Mouse (Mus musculus): ENCODE results near the gene E2f1.

E2f1 gene

DNA sequence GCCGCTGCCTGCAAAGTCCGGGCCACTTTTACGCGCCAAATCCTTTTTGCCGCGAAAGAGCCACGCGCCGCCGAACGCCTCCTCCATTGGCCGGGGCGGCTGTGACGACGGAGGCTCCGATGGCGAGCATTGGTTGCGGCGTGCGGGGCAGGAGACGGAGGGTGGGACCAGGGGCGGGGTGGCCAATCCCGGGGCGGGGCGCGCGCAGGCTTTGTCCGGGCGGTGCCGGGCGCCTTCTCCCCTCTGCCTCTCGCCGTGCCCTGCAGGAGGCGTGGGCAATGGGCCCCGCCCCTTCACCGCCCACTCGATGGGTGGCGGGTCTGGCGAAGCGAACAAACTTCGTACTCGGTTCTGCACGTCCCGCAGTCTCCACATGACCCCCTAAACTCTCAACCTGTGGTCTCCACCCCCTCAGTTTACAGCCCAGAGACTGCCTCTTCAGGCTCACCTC, at the start of gene E2f1:
Gene E2f1, minus strand, starts transcription at position 57 of the 451 bp plus-strand sequence.
- in situ Hi-C loops (cut with MboI; ENCODE audit: unreplicated experiment in 2 of 2) = no loop called here

DNA sequence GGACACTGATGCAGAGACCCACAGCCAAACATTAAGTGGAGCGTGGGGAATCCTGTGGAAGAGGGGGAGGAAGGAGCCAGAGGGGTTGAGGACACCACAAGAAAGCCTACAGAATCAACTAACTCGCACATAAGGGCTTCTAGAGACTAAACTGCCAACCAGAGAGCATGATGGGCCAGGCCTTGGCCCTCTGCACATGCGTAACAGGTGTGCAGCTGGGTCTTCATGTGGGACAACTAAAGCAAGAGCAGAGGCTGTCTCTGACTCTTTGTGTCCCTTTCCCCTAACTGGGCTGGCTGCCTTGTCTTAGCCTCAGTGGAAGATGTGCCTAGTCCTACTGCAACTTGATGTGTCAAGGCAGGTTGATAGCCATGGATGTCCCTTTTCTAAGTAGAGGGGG, 47.4 kb upstream of the E2f1 start:
- in situ Hi-C loops (cut with MboI; ENCODE audit: unreplicated experiment in 2 of 2) = loop anchor here (10.0 kb wide), 1 partner anchor 202 kb away; no protein-coding TSS in a partner anchor

DNA sequence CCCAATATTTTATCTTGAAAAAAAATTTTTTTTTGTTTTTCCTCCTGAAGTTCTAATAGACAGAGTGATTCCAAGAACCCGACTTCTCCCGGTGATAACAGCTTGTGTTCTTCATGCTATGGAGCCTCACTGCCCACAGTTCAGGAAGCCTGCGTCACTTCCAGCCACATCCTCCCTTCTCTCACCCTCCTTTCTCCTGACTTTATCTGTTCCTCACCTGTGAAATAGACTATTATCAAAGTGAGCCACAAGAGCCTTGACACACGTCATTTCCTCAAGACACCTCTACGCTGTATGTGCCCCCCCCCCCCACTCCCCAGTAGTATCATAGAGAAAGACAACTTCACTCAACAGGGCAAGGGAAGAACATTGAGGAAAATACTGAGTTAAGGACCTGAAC, 46.0 kb upstream of the E2f1 start:
- in situ Hi-C loops (cut with MboI; ENCODE audit: unreplicated experiment in 2 of 2) = loop anchor here (10.0 kb wide), 1 partner anchor 201 kb away; no protein-coding TSS in a partner anchor

DNA sequence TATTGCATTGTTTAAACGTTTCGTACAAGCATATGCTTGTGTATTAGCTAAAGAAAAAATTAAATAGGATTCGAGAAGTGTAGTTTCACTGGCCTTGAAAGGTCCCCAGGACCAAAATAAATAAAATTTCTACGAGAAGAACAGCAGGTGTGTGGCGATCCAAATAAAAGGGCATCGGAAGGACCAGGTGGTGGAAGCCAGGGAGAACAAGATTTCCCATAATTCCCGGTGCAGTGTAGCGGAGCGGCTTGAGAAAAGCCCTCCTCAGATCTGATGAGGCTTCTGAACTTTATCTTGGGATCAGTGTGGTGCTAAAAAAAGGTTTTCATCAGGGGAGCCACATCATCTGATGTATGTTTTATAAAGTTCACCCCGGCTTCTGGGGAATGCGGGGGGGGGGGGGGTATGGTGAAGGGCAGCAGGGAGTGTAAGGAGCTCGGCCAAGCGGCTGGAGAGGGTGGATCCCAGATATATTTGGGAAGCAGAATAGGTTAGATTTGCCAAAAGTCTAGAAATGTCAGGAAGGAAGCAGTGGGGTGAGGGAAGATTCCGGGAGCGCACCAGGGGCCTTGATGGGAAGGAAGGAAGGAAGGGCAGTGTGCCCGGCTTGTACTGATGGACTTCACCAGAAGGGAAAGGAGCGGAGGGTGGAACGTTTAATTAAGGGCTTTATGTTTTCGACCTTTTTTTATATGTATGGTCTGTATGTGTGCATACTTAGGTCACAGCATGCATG, 45.3 kb upstream of the E2f1 start:
- in situ Hi-C loops (cut with MboI; ENCODE audit: unreplicated experiment in 2 of 2) = loop anchor here (10.0 kb wide), 1 partner anchor 200 kb away; no protein-coding TSS in a partner anchor

DNA sequence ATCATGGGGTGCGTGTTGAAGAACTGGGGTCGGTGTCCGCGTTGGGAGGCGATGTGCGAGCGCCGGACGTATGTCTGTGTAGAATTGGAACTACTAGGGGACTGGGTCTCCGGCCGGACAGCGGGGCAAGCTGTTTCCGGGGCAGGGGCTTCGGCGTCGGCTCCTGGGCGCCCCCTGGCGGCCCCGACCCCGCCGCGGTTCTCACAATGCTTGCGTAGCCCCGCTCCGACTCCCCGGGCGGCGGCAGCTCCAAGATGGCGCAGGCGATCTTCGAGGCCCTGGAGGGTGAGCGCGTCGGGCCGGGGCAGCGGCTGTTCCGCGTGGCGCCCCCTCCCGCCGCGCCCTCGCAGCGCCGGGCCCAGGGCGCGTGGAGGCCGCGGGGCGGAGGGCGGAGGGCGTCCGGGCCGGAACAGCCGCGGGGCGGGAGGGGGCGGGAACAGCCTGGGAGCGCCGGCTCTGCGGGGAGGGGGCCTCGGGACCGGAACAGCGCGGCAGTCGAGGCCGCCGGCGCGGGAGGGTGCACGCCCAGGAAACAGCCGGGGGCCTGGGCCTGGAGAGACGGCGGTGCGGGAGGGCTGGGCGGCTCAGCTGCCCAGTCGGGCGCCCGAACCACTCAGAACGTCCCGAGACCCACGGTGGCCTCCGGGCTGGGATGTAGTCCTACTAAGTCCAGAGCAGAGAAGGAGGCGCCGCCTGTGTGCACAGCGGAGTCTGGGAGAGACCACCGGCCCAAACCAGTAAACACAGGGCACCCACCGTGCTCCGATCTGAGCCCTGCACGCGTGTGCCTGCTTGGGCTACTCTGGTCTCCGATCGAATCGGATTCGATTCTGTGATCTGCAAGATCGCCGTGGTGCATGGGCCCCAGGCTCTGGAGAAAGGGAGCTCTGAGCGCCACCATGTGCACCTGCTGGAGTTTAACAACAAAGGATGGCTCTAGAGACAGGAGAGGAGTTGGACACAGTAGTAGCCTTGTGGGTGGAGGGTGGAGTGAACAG, 43.7 kb upstream of the E2f1 start, which contains the start of the genes Zfp341 and 4930519P11Rik:
Gene Zfp341, plus strand, starts transcription at position 180 of the 998 bp plus-strand sequence.
Gene 4930519P11Rik, minus strand, starts transcription at position 320 of the 998 bp plus-strand sequence.
- in situ Hi-C loops (cut with MboI; ENCODE audit: unreplicated experiment in 2 of 2) = loop anchor here (10.0 kb wide), 1 partner anchor 199 kb away; no protein-coding TSS in a partner anchor

DNA sequence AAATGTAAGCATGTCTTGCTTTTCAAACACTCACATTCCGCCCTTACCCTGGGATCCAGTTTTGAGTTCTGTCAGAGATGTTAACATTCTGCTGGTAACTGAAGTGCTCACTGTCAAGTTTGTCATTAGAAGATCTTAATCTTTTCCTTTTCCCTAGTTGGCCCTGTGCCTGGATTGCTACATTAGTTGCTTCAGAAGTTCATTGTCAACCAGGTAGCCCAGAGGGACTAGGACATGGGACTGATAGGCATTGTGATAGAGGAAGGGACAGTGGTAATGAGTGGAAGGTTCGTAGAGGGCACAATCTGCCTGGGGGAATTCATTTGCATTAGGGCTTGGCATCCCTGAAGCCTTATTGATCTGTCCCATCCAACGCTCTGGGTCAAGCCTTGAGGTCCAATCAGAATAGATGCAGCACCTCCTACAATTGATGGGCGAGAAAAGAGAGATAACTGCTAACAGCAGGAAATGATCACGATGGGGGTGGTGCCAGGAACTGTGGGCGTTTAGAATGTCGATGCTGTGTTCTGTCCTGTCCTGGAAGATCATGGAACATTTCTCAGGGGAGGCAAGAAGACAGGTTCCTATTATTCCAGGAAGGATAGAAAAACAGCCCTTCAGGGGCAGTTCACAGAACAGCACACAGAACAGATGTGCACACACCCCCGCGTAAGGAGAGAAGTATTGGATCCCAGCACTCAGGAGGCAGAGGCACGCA, 39.5 kb upstream of the E2f1 start:
- in situ Hi-C loops (cut with MboI; ENCODE audit: unreplicated experiment in 2 of 2) = no loop called here

DNA sequence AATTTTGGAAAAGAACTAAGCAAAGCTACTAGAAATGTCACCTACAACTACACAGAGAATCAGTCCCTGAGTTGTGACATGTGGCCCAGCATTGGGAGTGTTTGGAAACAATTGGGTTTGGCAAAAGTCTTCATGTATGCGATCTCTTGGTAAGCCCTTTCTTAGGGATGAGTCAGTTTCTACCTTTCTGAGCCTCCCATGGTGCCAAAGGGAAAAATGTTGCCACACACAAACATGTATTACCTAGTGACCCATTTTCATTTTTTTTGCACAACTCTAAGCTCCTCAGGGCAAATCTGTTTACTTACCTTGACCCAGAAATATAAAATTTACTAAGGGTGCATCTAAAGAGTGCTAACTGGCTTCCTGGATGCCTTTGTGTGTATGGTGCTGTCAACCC, 37.3 kb upstream of the E2f1 start:
- in situ Hi-C loops (cut with MboI; ENCODE audit: unreplicated experiment in 2 of 2) = no loop called here

DNA sequence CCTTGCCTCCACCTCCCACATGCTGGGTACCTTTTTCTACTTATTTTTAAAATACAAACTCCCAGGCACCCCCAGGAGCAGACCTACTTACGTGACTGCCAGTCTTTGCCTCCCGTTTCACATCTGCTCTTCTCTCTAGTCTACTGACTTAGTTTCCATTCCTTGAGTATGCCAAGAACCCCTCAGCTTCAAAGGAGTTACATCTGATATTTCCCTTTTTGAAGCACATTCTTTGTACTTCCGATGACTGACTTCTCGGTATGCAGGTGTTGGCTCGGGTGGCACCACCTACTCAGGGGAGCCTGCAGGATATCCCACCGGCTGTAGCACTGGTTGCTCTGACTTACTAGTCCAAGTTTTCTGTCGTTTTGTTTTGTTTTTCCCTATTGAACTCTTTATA, 34.5 kb upstream of the E2f1 start:
- in situ Hi-C loops (cut with MboI; ENCODE audit: unreplicated experiment in 2 of 2) = no loop called here

DNA sequence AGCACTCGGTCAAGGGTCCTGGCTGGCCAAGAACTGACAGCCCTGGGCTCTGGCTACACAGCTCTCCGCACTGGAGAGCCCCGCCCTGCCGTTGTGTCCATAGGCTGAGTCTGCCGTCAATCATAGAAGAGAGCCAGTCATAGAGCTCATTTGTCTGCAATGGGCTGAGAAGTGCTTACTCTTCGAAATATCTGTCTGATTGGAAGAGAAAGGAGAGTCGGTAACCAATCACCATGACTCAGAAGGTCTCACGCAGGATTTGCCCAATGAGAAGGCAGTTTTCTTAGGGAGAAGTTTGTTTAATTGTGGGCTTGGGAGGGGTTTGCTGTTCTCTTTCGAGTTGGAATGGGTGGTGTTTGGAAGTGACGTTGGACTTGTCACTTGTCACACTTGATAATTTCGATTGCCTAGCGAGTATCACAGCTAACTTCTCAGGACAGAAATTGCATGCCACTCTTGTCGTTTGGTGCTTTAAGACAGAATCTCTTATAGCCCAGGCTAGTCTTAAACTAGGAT, 34.0 kb upstream of the E2f1 start, which contains the start of gene Pxmp4:
Gene Pxmp4, minus strand, starts transcription at position 71 of the 516 bp plus-strand sequence.
- in situ Hi-C loops (cut with MboI; ENCODE audit: unreplicated experiment in 2 of 2) = no loop called here

DNA sequence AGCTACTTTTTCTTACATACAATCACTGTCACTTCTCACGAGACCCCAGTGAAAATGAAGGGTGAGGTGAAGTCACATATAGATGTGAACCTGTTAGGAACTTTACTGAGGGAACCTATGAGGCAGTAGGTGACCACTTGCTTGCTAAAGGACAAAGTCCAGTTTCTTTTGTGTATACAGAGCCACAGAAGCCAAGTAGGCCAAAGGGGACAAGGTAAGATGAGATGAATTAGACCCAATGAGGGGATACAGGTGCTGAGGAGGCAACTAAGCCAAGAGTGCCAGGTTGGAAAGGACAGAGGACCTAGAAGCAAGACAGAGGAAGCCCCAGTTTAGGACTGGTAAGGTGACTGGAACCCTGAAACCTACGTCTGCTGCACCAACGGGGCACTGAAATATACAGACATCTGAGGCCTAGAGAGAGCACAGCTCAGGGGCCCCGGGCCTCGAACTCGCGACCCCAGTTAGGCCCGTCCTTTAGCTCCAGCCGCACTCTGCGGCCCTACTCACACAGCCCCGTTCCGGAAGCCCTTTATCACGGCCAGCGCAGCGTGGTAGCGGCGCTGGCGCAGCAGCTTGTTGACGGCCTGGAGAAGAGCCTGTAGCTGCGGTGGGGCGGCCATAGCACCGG, 33.4 kb upstream of the E2f1 start:
- in situ Hi-C loops (cut with MboI; ENCODE audit: unreplicated experiment in 2 of 2) = no loop called here

DNA sequence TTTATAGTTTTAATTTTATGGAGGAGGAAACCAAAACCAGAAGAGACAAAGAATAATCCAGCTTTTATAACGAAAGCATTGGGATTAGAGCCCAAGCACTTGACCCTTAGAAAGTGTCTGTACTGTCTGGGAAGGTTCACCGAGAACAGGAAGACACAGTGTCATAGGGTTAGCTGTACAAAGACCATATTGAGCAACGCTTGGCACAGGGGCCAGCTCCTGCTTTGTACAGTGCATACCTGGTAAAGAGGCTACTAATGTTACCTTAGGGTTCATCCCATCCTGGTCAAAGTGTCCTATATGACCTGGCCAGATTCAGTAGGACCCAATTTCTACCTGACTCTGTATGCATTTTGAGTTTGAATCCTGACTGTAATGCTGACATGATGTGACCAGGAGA, 31.6 kb upstream of the E2f1 start:
- in situ Hi-C loops (cut with MboI; ENCODE audit: unreplicated experiment in 2 of 2) = no loop called here

DNA sequence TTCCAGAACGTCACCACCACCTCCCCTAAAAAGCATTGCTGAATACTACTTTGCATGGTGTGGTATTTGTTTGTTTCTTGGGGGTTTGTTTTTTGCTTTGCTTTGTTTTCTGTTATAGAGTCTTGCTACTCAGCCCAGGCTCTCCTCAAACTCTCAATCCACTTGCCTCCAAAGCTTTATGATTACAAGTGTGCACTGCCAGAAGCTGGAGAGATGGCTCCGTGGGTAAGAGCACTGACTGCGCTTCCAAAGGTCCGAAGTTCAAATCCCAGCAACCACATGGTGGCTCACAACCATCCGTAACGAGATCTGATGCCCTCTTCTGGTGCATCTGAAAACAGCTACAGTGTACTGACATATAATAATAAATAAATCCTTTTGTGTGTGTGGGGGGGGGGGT, 30.9 kb upstream of the E2f1 start:
- in situ Hi-C loops (cut with MboI; ENCODE audit: unreplicated experiment in 2 of 2) = no loop called here

DNA sequence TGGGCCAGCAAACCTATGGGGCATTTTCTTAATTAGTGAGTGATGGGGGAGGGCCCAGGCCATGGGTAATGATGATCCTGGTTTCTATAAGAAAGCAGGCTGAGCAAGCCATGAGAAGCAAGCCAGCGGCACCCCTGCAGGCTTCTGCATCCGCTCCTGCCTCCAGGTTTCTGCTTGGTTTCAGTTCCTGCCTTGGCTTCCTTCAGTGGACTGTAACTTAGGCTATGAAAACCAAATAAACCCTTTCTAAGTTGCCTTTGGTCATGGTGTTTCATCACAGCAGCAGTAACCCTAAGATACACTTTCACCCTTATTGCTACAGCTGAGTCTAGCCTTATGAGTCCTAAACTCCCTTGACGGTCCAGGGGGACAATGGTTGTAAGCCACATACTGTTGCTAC, 27.7 kb upstream of the E2f1 start:
- in situ Hi-C loops (cut with MboI; ENCODE audit: unreplicated experiment in 2 of 2) = no loop called here

DNA sequence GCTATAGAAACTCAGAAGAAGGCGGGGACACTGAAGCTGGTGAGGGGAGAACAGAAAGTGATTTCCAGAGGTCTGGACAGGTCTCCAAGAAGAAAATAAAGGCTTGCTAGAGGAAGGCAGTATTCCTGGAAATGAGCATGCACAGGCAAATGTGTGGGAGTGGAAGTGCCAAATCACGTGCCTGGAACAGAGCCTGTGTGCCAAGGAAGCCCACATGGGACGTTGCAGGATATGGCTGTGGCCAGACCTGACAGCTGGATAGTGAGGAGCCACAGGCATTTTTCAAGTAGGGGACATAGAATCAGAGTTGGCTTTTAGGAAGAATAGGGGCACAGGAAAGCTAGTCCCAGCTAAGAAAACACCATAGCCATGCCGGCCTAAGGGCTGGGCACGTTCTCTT, 26.1 kb upstream of the E2f1 start:
- in situ Hi-C loops (cut with MboI; ENCODE audit: unreplicated experiment in 2 of 2) = no loop called here

DNA sequence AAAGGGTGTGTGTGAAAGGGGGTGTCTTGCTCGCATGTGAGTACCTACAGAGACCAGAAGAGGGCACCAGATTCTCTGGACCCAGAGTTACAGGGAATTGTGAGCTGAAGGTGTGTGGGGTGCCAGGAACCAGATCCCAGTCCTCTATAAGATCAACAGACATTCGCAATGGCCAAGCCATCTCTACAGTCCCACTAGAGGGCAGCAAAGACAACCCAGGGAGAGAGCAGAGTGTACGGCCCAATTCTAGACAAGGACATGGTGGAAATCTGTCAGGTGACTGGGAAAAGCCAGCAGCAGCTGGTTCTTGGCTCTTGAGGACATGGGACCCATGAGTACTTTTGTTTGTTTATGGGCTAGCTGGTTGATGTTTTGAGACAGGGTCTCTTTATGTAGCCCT, 23.3 kb upstream of the E2f1 start:
- in situ Hi-C loops (cut with MboI; ENCODE audit: unreplicated experiment in 2 of 2) = loop anchor here in 1 of 2 experiments (5.0 kb wide), 1 partner anchor 176 kb away; no protein-coding TSS in a partner anchor

DNA sequence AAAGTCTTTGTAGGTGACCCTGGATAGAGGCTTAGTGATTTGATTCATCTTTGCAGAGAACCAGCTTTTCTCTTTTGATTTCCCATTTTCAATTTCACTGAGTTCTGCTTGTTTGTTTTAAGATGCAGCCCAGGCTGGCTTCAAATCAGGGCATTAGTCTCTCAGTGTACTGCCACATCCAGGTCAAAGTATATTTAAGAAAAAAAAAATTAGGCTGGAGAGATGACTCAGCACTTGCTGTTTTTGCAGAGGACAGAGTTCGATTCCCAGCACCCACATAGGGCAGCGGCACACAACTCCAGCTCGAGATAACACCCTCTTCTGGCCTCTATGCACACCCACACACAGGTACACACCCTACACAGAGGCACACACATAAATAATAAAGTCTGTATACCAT, 21.5 kb upstream of the E2f1 start:
- in situ Hi-C loops (cut with MboI; ENCODE audit: unreplicated experiment in 2 of 2) = loop anchor here in 1 of 2 experiments (5.0 kb wide), 1 partner anchor 174 kb away; no protein-coding TSS in a partner anchor

DNA sequence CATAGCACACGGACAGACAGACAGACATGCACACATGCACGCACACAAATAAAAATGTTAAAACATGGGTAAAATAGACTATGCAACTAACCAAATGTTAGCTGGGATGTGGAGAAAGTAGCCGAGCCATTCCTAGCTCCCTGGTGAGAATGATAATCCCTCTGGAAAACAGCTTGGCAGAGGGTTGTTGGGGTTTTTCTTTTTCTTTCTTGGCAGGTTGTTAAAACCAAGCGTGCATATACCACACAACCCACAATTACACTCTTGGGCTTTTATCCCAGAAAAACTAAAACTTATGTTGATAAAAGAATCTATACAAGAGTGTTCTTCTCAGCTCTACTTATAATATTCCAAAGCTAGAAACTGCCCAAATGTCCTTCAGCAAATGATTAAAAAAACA, 19.4 kb upstream of the E2f1 start:
- in situ Hi-C loops (cut with MboI; ENCODE audit: unreplicated experiment in 2 of 2) = no loop called here

DNA sequence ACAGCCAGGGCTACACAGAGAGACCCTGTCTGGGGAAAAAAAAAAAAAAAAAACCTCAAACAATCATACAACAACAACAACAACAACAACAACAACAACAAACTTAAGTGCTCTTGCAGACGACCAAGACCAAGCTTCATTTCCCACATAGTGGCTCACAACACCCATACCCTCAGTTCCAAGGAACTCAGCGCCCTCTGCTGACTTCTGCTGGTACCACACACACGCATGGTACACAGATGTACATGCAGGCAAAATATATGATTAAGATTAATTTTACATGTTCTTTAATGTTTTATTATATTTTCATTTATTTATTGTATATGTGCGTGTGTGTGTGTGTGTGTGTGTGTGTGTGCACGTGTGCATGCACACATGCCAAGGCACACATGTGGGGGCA, 16.7 kb upstream of the E2f1 start:
- in situ Hi-C loops (cut with MboI; ENCODE audit: unreplicated experiment in 2 of 2) = no loop called here

DNA sequence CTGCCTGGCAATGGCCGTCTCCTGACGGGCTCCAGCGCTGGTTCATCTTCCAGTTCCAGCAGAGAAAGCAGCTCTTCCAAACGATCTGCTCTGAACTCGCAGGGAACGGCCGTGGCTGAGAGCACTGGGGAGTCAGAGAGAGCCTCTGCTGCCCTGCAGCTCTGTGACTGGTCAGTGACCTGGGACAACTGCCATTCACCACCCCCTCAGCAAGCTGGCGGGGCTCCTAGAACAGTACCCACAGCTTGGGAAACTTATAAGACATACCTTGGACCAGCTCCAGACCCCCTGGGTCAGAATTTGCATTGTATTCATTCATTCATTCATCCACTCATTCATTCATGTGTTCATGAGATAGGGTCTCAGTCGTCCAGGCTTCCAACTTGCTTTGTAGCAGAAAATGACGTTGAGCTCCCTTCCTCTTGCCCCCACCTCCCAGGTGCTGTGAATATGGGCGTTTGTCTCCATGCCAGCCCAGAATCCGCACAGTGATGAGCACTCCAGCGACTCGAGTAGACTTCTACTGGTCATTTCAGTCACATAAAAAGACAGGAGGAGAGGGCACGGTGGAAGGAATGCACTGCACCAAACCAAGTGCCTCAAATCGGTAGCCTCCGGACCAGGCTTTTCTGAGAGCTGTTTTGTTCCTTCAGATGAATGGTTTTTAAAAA, 15.4 kb upstream of the E2f1 start:
- in situ Hi-C loops (cut with MboI; ENCODE audit: unreplicated experiment in 2 of 2) = loop anchor here in 1 of 2 experiments (5.0 kb wide), 2 partner anchors 48 to 168 kb away; no protein-coding TSS in a partner anchor
